Mouse (Mus musculus): ENCODE data around the gene Shb. TPM values are rescaled to one million over a fixed set of nuclear protein-coding genes. Genes with fewer than 3 reads are reported as not detected.
A peak's percentile ranks its signal among the peaks of the same experiment; 100 is the strongest.

The Shb gene
- total and polyA plus RNA-seq, 2 experiments from 2014 or later, result 7.4 to 54.8 TPM

DNA sequence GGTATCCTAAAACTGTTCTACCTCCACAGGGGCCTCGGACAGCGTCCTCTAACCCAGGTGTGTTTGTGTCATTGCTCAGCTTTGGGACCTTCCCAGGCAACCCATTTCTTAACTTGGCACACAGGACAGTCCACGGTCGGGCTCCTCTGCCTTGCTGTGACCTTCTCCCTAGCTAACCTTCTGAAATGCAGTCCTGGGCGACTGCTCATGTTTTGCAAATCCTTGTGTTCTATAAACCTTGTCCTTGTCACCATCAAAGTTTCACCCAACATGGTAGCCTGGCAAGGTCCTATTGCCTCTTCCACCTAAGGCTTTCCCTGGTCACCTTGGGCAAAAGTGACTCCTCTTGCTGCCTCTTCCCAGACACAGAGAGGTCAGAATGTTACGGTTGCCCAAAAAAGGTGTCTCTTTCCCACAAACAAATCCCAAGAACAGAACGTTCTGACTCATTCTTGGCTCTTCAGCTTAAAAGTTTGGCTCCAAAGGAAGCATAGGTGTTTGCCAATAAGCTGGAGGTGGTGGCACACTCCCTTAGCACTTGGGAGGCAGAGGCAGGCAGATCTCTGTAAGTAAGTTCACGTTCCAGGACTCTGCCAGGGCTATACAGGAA lies 121.0 kb downstream of the Shb start:
- TF ChIP-seq EP300 (IDR thresholded peaks at IDR 0.05; ENCODE audit: low read depth) (no peak), CTCF (IDR thresholded peaks at IDR 0.05; ENCODE audit: low read depth) (no peak)
- 86% methylated on average over 8 of the region's 8 CpGs for WGBS

GRCm38 (mm10) chr4:45409270-45409669 lies 123.0 kb downstream of the Shb start:
- Histone ChIP-seq H3K4me2 (ENCODE audit: low read depth, low read length) (peak overlapping the region; percentile 74), H3K4me3 (ENCODE audit: low read depth, low read length) (peak overlapping the region; percentile 80), H3K36me3 (replicated peaks; ENCODE audit: control insufficient read depth, insufficient read depth, low read length) (0 out of 2 replicates have a peak, but pooled peaks cover 2% of the 10 kb centered on the region), H3K27me3 (ENCODE audit: control insufficient read depth, insufficient read depth, low read length) (no peaks in the 10 kb centered on the region), H3K27ac (ENCODE audit: low read depth) (peak overlapping the region; percentile 95), H3K9me3 (replicated peaks; ENCODE audit: control insufficient read depth, low read length) (no peaks in the 10 kb centered on the region), H3K9ac (replicated peaks; ENCODE audit: low read depth, low read length) (peak overlapping the region; percentile 91; the same call in 1 of the 2 replicates), H3K4me1 (ENCODE audit: control insufficient read depth, insufficient read depth) (peaks cover 29% of the 10 kb centered on the region)
- DNase-seq (ENCODE audit: low spot score) (peak; percentile 57), ATAC-seq (ENCODE audit: insufficient read depth, low read depth) (no peak)
- WGBS, result 3% methylated on average over 10 of the region's 10 CpGs
- TF ChIP-seq CTCF (IDR thresholded peaks at IDR 0.05; ENCODE audit: low read depth), result 0 out of 2 replicates have a peak, but pooled peaks have one; percentile 8
- TF ChIP-seq EP300 (IDR thresholded peaks at IDR 0.05; ENCODE audit: low read depth), result no peak

More for the DNA sequence above, 121.0 kb downstream of the Shb start:
- H3K9me3 ChIP-seq (replicated peaks; ENCODE audit: control insufficient read depth, low read length), result no peaks in the 10 kb centered on the region
- peaks cover 28% of the 10 kb centered on the region for H3K4me1 ChIP-seq (ENCODE audit: control insufficient read depth, insufficient read depth)
- no peak overlapping the region for H3K4me3 ChIP-seq (ENCODE audit: low read depth, low read length)
- DNase-seq (ENCODE audit: low spot score), result no peak
- H3K36me3 ChIP-seq (replicated peaks; ENCODE audit: control insufficient read depth, insufficient read depth, low read length), result no peaks in the 10 kb centered on the region
- ATAC-seq (ENCODE audit: insufficient read depth, low read depth), result no peak
- H3K27me3 ChIP-seq (ENCODE audit: control insufficient read depth, insufficient read depth, low read length), result no peaks in the 10 kb centered on the region
- no peak overlapping the region for H3K4me2 ChIP-seq (ENCODE audit: low read depth, low read length)
- H3K9ac ChIP-seq (replicated peaks; ENCODE audit: low read depth, low read length), result no peak overlapping the region
- no peak overlapping the region for H3K27ac ChIP-seq (ENCODE audit: low read depth)

- peak within 1 kb of the TSS; percentile 80 for H3K4me3 ChIP-seq (ENCODE audit: low read depth, low read length)
- DNase-seq (ENCODE audit: low spot score) (peak; percentile 96), ATAC-seq (ENCODE audit: insufficient read depth, low read depth) (peak; percentile 98)
- H3K27me3 ChIP-seq (ENCODE audit: control insufficient read depth, insufficient read depth, low read length), result no peaks in the 10 kb centered on the region
- no peaks in the 10 kb centered on the region for H3K9me3 ChIP-seq (replicated peaks; ENCODE audit: control insufficient read depth, low read length)
- peak within 1 kb of the TSS; percentile 91 for H3K9ac ChIP-seq (replicated peaks; ENCODE audit: low read depth, low read length)
- H3K36me3 ChIP-seq (replicated peaks; ENCODE audit: control insufficient read depth, insufficient read depth, low read length), result peaks cover 9% of the 10 kb centered on the region
- no peak for TF ChIP-seq CTCF (IDR thresholded peaks at IDR 0.05; ENCODE audit: low read depth)
- 0% methylated on average over 53 of the region's 67 CpGs for WGBS
- peak within 1 kb of the TSS; percentile 74 for H3K4me2 ChIP-seq (ENCODE audit: low read depth, low read length)
- peaks cover 30% of the 10 kb centered on the region for H3K4me1 ChIP-seq (ENCODE audit: control insufficient read depth, insufficient read depth)
- H3K27ac ChIP-seq (ENCODE audit: low read depth), result peak within 1 kb of the TSS; percentile 95
Observed at GRCm38 (mm10) chr4:45408427-45409132, 123.7 kb downstream of the Shb start, which contains the start of gene Slc25a51. Gene Slc25a51 (minus strand): TSS chr4:45408766.

DNA sequence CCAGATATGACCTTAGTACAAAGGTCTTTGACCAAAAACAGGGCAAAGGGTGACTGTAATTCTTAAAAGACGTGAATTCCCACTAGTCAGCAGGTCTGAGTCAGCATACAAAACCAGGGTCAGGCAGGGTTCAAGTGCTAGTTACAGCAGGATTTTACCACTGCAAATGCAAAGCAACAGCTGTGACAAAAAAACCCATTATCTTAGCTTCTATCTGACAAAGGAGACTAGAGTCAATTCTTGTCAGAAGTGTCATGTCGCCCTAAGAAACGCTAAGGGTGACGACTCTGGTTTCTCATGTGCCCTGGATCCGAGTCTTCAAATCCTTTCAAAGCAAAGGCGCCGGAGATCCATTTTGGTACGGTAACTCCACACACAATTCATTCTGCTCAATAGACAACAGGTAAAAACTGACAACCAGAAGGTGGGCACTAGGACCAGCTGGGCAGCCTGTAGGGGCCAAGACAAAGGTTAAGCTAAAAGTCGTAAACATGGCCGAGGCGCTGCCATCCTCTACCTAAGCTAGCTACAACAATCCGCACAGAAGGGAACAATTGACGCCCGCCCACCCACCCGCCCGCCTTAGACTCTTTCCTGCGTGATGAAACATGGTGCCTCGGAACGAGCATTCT lies 124.5 kb downstream of the Shb start:
- Histone ChIP-seq H3K9ac (replicated peaks; ENCODE audit: low read depth, low read length) (peak overlapping the region; percentile 91), H3K4me3 (ENCODE audit: low read depth, low read length) (peak overlapping the region; percentile 80), H3K27me3 (ENCODE audit: control insufficient read depth, insufficient read depth, low read length) (no peaks in the 10 kb centered on the region), H3K4me1 (ENCODE audit: control insufficient read depth, insufficient read depth) (peaks cover 36% of the 10 kb centered on the region), H3K27ac (ENCODE audit: low read depth) (peak overlapping the region; percentile 95), H3K4me2 (ENCODE audit: low read depth, low read length) (peak overlapping the region; percentile 74), H3K36me3 (replicated peaks; ENCODE audit: control insufficient read depth, insufficient read depth, low read length) (peaks cover 15% of the 10 kb centered on the region), H3K9me3 (replicated peaks; ENCODE audit: control insufficient read depth, low read length) (no peaks in the 10 kb centered on the region)
- peak; percentile 12; the same call in 1 of the 2 replicates for ATAC-seq (ENCODE audit: insufficient read depth, low read depth)
- TF ChIP-seq CTCF (IDR thresholded peaks at IDR 0.05; ENCODE audit: low read depth) (no peak), EP300 (IDR thresholded peaks at IDR 0.05; ENCODE audit: low read depth) (no peak)
- under 1% methylated on average over 19 of the region's 19 CpGs for WGBS
- DNase-seq (ENCODE audit: low spot score), result peak; percentile 22

DNA sequence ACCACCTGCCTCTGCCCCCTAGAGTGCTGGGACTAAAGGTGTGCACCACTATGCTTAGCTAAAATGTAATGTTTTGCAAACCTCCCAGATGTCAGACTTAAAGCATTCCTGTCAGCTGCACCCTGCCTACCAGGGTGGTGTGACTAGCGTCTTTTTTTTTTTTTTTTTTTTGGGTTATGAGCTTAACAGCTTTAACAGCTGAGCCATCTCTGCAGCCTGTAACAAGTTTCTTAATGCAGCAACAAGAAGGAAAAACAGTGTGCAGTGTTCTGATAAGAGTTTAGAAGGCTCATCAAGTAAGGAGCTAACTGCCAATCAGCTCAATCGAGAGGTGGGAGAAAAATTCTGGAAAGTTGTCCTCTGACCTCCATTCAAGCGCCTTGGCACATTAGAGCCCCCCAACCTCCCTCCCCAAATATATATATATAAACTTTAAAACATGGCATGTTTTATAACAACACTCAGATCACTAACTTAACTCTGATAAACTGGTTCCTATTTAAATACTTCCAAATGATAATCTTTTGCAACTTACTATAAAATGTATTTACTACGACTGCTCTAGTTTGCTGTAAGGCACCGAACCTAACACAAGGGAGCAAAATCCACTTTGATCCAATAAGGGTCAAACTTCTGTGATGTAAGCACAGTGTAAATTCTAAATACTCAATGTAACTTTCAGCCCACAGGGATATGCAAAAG lies 125.1 kb downstream of the Shb start:
- 36% methylated on average over 5 of the region's 5 CpGs for WGBS
- Histone ChIP-seq H3K36me3 (replicated peaks; ENCODE audit: control insufficient read depth, insufficient read depth, low read length) (peaks cover 22% of the 10 kb centered on the region), H3K4me1 (ENCODE audit: control insufficient read depth, insufficient read depth) (peaks cover 38% of the 10 kb centered on the region), H3K27ac (ENCODE audit: low read depth) (no peak overlapping the region; the same call in 1 of the 2 replicates), H3K9ac (replicated peaks; ENCODE audit: low read depth, low read length) (peak overlapping the region; percentile 91), H3K4me2 (ENCODE audit: low read depth, low read length) (peak overlapping the region; percentile 74), H3K27me3 (ENCODE audit: control insufficient read depth, insufficient read depth, low read length) (no peaks in the 10 kb centered on the region), H3K4me3 (ENCODE audit: low read depth, low read length) (peak overlapping the region; percentile 80), H3K9me3 (replicated peaks; ENCODE audit: control insufficient read depth, low read length) (no peaks in the 10 kb centered on the region)
- DNase-seq (ENCODE audit: low spot score) (no peak), ATAC-seq (ENCODE audit: insufficient read depth, low read depth) (no peak)
- TF ChIP-seq CTCF (IDR thresholded peaks at IDR 0.05; ENCODE audit: low read depth) (no peak), EP300 (IDR thresholded peaks at IDR 0.05; ENCODE audit: low read depth) (no peak)

Data from heart, postnatal 0 days (tissue).